Mouse (Mus musculus): ENCODE measurements around the gene Mroh9.

DNA sequence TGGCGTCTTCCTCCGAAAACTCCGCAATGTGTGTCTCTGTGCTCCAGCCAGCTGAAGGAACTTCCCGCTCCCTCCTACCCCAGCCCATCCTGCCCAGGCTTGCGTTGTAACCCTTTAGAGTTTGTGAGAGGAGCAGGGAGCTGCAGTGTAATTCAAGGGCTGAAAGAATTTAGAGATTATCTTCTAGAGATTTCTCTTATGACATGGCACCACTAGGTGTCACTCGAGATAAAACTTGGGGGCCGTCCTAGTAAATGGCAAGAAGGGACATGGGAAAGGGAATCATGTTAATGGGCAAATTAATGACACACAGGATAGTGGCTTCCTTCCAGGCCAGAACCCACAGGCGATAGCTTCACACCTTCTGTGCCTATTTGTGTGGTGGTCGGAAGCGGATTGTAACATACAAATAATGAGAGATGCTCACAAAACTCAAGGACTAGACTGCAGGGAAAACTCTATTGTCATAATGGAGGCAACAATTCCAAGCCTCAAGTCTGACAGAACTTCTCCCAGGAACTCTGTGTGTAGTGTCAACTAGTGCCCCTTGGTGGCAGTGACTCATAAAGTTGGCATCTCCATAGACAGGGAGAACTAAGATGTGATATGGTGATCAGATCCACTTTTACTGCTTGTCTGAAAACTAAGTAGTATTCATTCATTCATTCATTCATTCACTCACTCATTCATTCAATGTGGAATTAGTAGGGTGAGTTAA is 6.1 kb upstream of the Mroh9 start:
- TF ChIP-seq POLR2A (IDR thresholded peaks at IDR 0.05; ENCODE audit: control insufficient read depth, low read depth, low read length): no peak
- no peak for TF ChIP-seq CTCF (IDR thresholded peaks at IDR 0.05; ENCODE audit: control insufficient read depth, insufficient read depth, insufficient replicate concordance, low read depth, low read length)
